Mouse (Mus musculus) embryonic fibroblast, embryonic 13.5 days (primary cell): Measurements from ENCODE around the gene Cnot3.

Experiments used
- CTCF ChIP-seq: IDR thresholded peaks from 2 replicates; pipeline ENCODE4 v1.5.1; 2011; ENCODE audit warnings: mild to moderate bottlenecking, control low read depth, low read length, moderate library complexity, borderline replicate concordance; ENCODE audit not compliant: insufficient read depth
- POLR2A ChIP-seq: IDR thresholded peaks from 2 replicates; pipeline ENCODE4 v1.6.1; 2011; ENCODE audit warnings: low read depth, mild to moderate bottlenecking, control low read depth, low read length, moderate library complexity

- TF ChIP-seq CTCF (no peak), POLR2A (peak; percentile 54)
Measured at GRCm38 (mm10) chr7:3709000-3709399, 63.9 kb downstream of the Cnot3 start.
